Mouse (Mus musculus) gastrocnemius, postnatal 36 days (tissue): ENCODE results near the gene Myf5. TPM values are rescaled to one million over a fixed set of nuclear protein-coding genes. Genes with fewer than 3 reads are reported as not detected.
A peak's percentile ranks its signal among the peaks of the same experiment; 100 is the strongest.

ENCODE experiments used
- DNase-seq, 2 experiments: peaks; one replicate each; pipeline ENCODE4 v3.0.0; 2022
- intact Hi-C: fragments of 180-260 bp; cut with DNase I; formaldehyde crosslinking; loops from one replicate; pipeline ENCODE4 v1.15.1; 2025
- microRNA-seq, 2 experiments: library from miRNA; unstranded; fragments of <30 nt; microRNA quantifications; one replicate each; pipeline ENCODE4 v1.2.0; 2021
- total RNA-seq, 2 experiments: library from RNA; stranded (reverse); gene quantifications; 2 replicates each; pipeline ENCODE4 v1.2.3; 2021

Gene Myf5
- total RNA-seq, 2 experiments from 2014 or later = 2.3 to 2.6 TPM

DNA sequence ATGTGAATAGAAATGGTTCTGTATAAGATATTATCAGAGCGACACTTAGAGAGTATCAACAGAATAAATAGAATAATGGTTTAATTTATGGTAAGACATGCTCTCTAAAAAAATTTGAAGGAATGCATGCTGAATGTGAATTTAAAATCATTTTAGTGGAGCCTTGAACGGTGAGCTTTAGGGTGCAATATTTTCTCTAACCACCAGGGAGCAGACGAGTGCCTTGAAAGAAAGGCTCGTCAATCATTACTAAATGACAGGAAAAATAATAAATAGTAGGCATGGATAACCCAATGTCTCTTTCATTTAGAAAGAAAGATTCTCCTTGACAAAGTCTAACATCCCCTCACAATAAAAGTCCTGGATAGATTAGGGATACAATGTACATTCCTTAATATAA lies 43.2 kb downstream of the Myf5 start:
- intact Hi-C loops = loop anchor here (2.0 kb wide), 1 partner anchor 306 kb away; no protein-coding TSS in a partner anchor
- DNase-seq = peak in 1 of 2 experiments; percentile 4

GRCm38 (mm10) chr10:107436967-107437366 lies 49.0 kb downstream of the Myf5 start:
- DNase-seq = no peak
- intact Hi-C loops = no loop called here

Small RNAs within 50 kb of the gene (microRNA-seq; reads per million reads assigned to microRNA genes)
- gene Gm44403 = 0 reads per million in 2 experiments

Other genes with a start within 250 kb of the Myf5 start
- 1 to 10 TPM; 1.3 to 1.5 TPM for gene Lin7a, start 214.4 kb downstream of the Myf5 start, total RNA-seq
- 100 to 1,000 TPM; 105 to 124 TPM for gene Myf6, start 8.6 kb upstream of the Myf5 start, total RNA-seq
- gene Ptprq, start 233.9 kb upstream of the Myf5 start, total RNA-seq = under 1 TPM; 0.15 to 0.23 TPM